Mouse (Mus musculus) ES-E14 (cell line): ENCODE data around the gene Foxred1. TPM values are rescaled to one million over a fixed set of nuclear protein-coding genes. Genes with fewer than 3 reads are reported as not detected.
A peak's percentile ranks its signal among the peaks of the same experiment; 100 is the strongest.

Experiments
- DNase-seq: peaks from one replicate; pipeline ENCODE4 v3.0.0-alpha.2; 2013; ENCODE audit warnings: low read depth, low spot score
- H3K27ac ChIP-seq: 2 replicates; pipeline ENCODE4 v1.5.1; 2012; ENCODE audit warnings: low read depth, mild to moderate bottlenecking, low read length, moderate library complexity, mixed read lengths; ENCODE audit not compliant: poor library complexity, insufficient read depth, severe bottlenecking
- H3K36me3 ChIP-seq: 2 replicates; pipeline ENCODE4 v1.6.1; 2012; ENCODE audit warnings: mild to moderate bottlenecking, low read length, moderate library complexity, mixed read lengths; ENCODE audit not compliant: control insufficient read depth, poor library complexity, insufficient read depth, severe bottlenecking
- H3K4me1 ChIP-seq, 2 experiments: fragments of 150-350 bp in 1 of 2; sonication (generic) in 1 of 2; 2 replicates each; pipeline ENCODE4 v1.6.1; 2012; ENCODE audit warnings: low read length in 2 of 2, mild to moderate bottlenecking in 1 of 2, mixed read lengths in 1 of 2; ENCODE audit not compliant: control insufficient read depth in 2 of 2, insufficient read depth in 2 of 2, poor library complexity in 1 of 2
- H3K4me3 ChIP-seq, 2 experiments: fragments of 150-350 bp in 1 of 2; sonication (generic) in 1 of 2; 2 replicates each; pipeline ENCODE4 v1.5.1; 2012; ENCODE audit warnings: low read length in 2 of 2, low read depth in 1 of 2, mild to moderate bottlenecking in 1 of 2, mixed read lengths in 1 of 2; ENCODE audit not compliant: insufficient read depth in 1 of 2, poor library complexity in 1 of 2, severe bottlenecking in 1 of 2
- H3K9ac ChIP-seq: 2 replicates; pipeline ENCODE4 v1.6.1; 2012; ENCODE audit warnings: low read depth, mild to moderate bottlenecking, low read length, mixed read lengths; ENCODE audit not compliant: poor library complexity, insufficient read depth, severe bottlenecking
- H3K9me3 ChIP-seq: fragments of 150-350 bp; sonication (generic); 2 replicates; pipeline ENCODE4 v1.6.1; 2012; ENCODE audit warnings: low read depth, mild to moderate bottlenecking, low read length; ENCODE audit not compliant: control insufficient read depth, insufficient read depth
- CHD2 ChIP-seq: IDR thresholded peaks from 2 replicates; pipeline ENCODE4 v1.6.1; 2014; ENCODE audit warnings: mild to moderate bottlenecking, low read depth, low read length, inconsistent platforms
- HCFC1 ChIP-seq: IDR thresholded peaks from 2 replicates; pipeline ENCODE4 v1.6.1; 2012; ENCODE audit warnings: low read length, inconsistent platforms, borderline replicate concordance; ENCODE audit not compliant: insufficient read depth
- MAFK ChIP-seq: IDR thresholded peaks from 2 replicates; pipeline ENCODE4 v1.6.1; 2014; ENCODE audit warnings: mild to moderate bottlenecking, low read depth, low read length, inconsistent platforms; ENCODE audit not compliant: insufficient read depth
- ZC3H11A ChIP-seq: IDR thresholded peaks from 2 replicates; pipeline ENCODE4 v1.6.1; 2012; ENCODE audit warnings: low read depth, mild to moderate bottlenecking, inconsistent platforms, low read length, borderline replicate concordance
- ZNF384 ChIP-seq: IDR thresholded peaks from 2 replicates; pipeline ENCODE4 v1.6.1; 2012; ENCODE audit warnings: low read depth, low read length, inconsistent platforms
- in situ Hi-C, 2 experiments: fragments of 600-800 bp; cut with MboI; formaldehyde crosslinking; loops; one replicate each; pipeline ENCODE4 v1.15.1; 2025; ENCODE audit warnings: low sequenced_read_pairs in 2 of 2, inconsistent platforms in 1 of 2; ENCODE audit not compliant: unreplicated experiment in 2 of 2
- total RNA-seq: library from RNA; depleted of rRNA; stranded (reverse); fragments of 300-350 nt; gene quantifications from 2 replicates; pipeline ENCODE4 v1.2.3, GENCODE M21; 2012

Foxred1 gene
- total RNA-seq, 1 experiment = 40.6 TPM

DNA sequence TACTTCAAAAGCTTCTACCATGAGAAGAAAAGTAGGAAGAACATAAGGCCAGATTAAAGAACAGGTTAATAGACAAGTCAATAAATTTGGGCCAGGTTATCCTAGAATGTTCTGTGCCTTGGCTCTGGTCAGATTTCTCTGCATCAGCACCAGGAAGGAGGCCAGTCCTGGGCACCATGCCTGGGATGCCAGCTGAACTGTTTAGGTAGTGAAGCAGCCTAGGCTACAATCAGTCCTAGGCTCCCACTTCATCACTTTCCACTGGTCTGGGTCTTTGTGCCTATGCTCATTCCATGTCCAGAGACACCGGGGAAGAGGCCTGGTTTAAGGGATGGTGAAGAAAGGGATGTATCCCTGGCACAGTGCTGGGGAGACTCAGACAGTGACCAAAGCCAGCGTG, 6.4 kb downstream of the Foxred1 start:
- Histone ChIP-seq H3K9me3 (no peaks in the 10 kb centered on the region), H3K36me3 (peaks cover 29% of the 10 kb centered on the region), H3K4me1 (peaks cover 2 to 4% of the 10 kb centered on the region in 2 experiments; a peak in 2 of 4 replicates), H3K9ac (no peak overlapping the region), H3K27ac (no peak overlapping the region), H3K4me3 (no peak overlapping the region)
- no peak for DNase-seq
- in situ Hi-C loops = no loop called here
- TF ChIP-seq CHD2 = no peak
- no peak for TF ChIP-seq MAFK
- TF ChIP-seq ZC3H11A = no peak
- TF ChIP-seq ZNF384 = no peak
- no peak for TF ChIP-seq HCFC1

- Histone ChIP-seq H3K4me3 (no peak overlapping the region), H3K9ac (no peak overlapping the region), H3K27ac (no peak overlapping the region), H3K9me3 (no peaks in the 10 kb centered on the region), H3K4me1 (peaks cover 2 to 4% of the 10 kb centered on the region in 2 experiments; a peak in 2 of 4 replicates), H3K36me3 (peaks cover 23% of the 10 kb centered on the region)
- TF ChIP-seq MAFK = no peak
- DNase-seq = no peak
- in situ Hi-C loops = no loop called here
These were observed 7.3 kb downstream of the Foxred1 start for GRCm38 (mm10) chr9:35203536-35203935.

DNA sequence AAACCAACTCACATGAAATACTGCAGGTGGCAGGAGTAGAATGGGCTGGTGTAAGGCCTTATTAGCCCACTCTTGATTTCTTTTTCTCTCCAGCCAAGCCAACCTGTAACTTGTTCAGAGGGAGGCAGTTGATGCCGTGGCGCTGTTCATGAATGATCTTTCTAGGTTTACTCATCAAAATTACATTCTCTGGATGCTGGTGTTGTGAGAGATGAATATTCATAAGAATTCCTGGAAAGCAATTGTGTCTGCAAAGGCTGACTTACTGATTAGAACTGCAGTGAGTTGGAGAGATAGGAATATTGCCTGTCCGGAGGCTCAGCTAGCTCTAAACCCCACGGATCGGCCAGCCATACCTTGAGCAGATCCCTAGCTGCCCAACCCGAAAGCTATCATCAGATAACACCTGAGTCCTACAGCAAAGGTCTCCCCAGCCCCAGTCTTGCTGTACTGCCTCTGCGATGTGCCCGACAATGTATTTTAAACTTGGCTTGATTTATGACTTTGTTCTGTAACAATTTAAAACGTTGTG, 10.3 kb downstream of the Foxred1 start:
- in situ Hi-C loops = no loop called here
- H3K9me3 ChIP-seq = no peaks in the 10 kb centered on the region
- peaks cover 2 to 4% of the 10 kb centered on the region in 2 experiments; a peak in 2 of 4 replicates for H3K4me1 ChIP-seq
- H3K4me3 ChIP-seq = no peak overlapping the region
- H3K9ac ChIP-seq = no peak overlapping the region
- no peak overlapping the region for H3K27ac ChIP-seq
- DNase-seq = no peak
- H3K36me3 ChIP-seq = peaks cover 10% of the 10 kb centered on the region
- no peak for TF ChIP-seq CHD2
- TF ChIP-seq HCFC1 = no peak
- TF ChIP-seq ZNF384 = no peak
- no peak for TF ChIP-seq ZC3H11A
- TF ChIP-seq MAFK = no peak

DNA sequence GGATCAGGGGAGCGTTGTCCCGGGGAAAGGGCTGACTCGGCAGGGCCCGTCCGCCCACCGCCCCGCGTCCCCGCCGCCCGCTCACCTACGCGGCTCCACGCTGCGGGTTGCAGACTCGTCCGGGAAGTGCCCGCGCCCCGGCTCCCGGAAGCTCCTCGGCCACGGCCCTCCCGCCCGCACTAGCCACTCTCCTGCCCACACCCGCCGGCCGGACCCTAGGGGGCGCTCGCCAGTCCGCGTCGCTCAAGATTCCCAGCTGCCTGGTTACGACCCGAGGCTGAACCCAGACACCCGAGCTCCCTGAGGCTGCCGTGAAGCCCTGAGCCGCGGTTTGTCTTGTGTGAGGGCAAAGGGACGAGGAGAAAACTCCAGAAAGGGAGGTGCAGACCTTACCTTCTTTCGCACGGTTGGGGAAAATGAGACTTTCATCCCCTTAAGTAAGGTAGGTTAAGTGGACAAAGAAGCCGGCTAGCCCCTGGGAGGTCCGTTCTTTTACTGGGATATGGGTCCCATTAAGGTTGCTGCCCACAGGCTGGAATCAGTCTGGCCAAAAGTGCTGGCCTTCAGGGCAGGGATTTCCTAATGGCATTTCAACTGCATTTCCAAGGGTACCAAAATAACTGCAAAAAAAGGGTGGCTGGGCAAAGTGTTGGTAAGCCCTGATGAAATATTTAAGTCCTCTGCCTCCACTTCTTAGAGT, 10.9 kb downstream of the Foxred1 start, which contains the start of the genes Srpr and Tirap:
TSS of gene Srpr (plus strand) at position 404 of the 700 bp plus-strand sequence.
TSS of gene Tirap (minus strand) at position 520 of the 700 bp plus-strand sequence.
- Histone ChIP-seq H3K27ac (no peak within 1 kb of the TSS), H3K4me3 (peak within 1 kb of the TSS; percentile 71 to 93), H3K9me3 (no peaks in the 10 kb centered on the region), H3K9ac (peak within 1 kb of the TSS; percentile 52), H3K4me1 (peaks cover 2 to 4% of the 10 kb centered on the region in 2 experiments; a peak in 2 of 4 replicates), H3K36me3 (peaks cover 5% of the 10 kb centered on the region)
- TF ChIP-seq ZC3H11A = no peak
- TF ChIP-seq MAFK = 0 out of 2 replicates have a peak, but pooled peaks have one; percentile 3
- in situ Hi-C loops = no loop called here
- peak; percentile 67 for DNase-seq
